Mouse (Mus musculus): ENCODE measurements around the gene Fam207a. TPM values are rescaled to one million over a fixed set of nuclear protein-coding genes. Genes with fewer than 3 reads are reported as not detected.
A peak's percentile ranks its signal among the peaks of the same experiment; 100 is the strongest.

Gene Fam207a
- polyA plus RNA-seq, 1 experiment, result 39.0 TPM

DNA sequence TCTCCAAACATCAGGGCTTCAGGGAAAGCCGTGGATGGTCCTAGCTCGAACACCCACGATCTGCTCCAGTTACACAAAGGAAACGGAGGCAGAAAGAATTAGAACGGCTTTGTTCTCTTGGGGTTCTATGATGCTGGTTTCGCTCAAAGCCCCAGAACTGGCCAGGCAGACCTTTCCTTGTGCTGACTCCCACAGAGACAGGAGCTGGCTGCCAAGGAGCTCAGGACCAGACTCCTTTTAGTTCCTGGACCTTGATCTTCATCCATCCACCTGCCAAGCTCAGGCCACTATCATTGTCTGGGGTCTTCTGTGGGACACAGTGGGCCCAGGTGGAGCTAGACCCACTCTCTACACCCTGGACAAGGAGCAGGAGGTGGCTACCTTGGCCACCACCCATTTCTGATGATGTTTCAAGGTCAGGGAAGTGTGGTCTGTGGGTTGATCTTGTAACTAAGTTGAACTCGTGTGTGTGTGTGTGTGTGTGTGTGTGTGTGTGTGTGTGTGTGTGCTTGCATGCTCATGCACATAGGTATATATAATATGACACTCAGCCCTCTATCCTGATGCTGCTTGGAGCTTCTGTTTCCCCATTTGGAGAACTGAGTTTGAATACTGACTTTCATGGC, 23.8 kb upstream of the Fam207a start:
- Histone ChIP-seq H3K4me1 (ENCODE audit: control insufficient read depth, insufficient read depth, low read length) (peaks cover 6% of the 10 kb centered on the region), H3K27me3 (ENCODE audit: control insufficient read depth, insufficient read depth, low read length) (no peaks in the 10 kb centered on the region), H3K4me3 (replicated peaks; ENCODE audit: insufficient read depth, low read depth, low read length) (no peak overlapping the region), H3K27ac (ENCODE audit: insufficient read depth, low read length) (no peak overlapping the region)
- DNase-seq, result peak; percentile 33 to 34
- no peak for TF ChIP-seq POLR2A (IDR thresholded peaks at IDR 0.05; ENCODE audit: borderline replicate concordance, insufficient read depth, low read length)
- no peak for TF ChIP-seq CTCF (IDR thresholded peaks at IDR 0.05; ENCODE audit: borderline replicate concordance, insufficient read depth, low read depth, low read length)
- WGBS, result 43% methylated on average over 7 of the region's 7 CpGs

DNA sequence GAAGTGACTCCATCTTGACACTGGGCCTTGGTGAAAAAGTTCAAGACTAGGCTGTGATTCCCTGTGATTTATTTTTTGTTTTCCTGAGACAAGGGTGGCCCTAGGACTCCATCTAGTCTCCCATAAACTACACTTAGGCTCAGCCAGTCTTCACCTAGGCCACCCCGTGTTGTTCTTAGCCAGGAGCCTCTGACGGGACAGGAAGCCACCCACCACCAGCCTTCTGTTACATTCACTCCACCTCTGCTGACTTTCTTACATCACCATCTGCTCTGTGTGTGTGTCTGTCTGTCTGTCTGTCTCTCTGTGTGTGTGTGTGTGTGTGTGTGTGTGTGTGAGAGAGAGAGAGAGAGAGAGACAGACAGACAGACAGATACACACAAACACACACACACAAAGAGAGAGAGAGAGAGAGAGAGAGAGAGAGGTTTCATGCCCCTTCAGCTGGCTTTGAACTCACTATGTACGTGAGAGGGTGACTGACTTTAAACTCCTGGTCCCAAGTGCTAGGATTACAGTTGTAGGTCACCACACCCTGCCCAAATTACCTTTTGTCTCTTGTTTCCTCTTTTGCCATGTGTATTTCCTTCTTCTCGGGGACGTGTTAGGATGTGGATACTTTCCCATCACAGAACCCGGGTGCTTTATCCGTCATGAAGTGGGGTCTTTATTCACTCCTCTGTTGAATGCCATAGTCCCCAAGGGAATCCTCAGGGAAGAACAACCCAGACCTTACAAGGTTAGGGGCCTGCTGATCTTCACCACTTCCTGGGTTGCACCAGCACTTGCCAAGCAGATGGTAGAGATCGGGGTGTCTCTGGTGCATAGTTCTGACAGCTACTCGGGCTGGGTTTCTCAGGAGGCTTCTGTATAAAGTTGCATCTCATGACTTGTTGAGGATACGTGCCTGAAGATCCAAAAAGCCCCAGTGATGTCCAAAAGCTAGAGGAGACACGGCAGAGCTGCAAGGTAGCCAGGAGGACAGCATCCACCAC, 21.9 kb upstream of the Fam207a start:
- Histone ChIP-seq H3K4me1 (ENCODE audit: control insufficient read depth, insufficient read depth, low read length) (peaks cover 6% of the 10 kb centered on the region), H3K4me3 (replicated peaks; ENCODE audit: insufficient read depth, low read depth, low read length) (no peak overlapping the region), H3K27ac (ENCODE audit: insufficient read depth, low read length) (no peak overlapping the region), H3K27me3 (ENCODE audit: control insufficient read depth, insufficient read depth, low read length) (no peaks in the 10 kb centered on the region)
- no peak for TF ChIP-seq POLR2A (IDR thresholded peaks at IDR 0.05; ENCODE audit: borderline replicate concordance, insufficient read depth, low read length)
- TF ChIP-seq CTCF (IDR thresholded peaks at IDR 0.05; ENCODE audit: borderline replicate concordance, insufficient read depth, low read depth, low read length), result no peak
- no peak for DNase-seq
- 87% methylated on average over 11 of the region's 11 CpGs for WGBS

DNA sequence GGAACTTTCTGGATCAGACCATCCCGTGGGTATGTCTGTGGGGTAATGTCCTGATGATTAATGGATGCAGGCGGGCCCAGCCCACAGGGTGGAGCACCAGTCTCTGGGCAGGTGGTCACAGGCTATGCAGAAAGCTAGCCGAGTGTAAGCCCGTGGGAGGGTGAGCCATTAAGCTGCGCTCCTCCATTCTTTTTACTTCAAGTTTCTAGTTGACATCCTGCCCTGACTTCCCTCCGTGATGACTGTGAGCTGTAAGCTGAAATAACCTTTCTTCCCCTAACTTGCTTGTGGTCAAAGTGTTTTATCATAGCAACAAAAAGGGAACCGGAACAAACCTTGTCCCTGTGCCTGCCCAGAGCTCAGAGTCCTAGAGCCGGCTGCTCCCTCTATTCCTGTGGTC, 21.1 kb upstream of the Fam207a start:
- WGBS, result 83% methylated on average over 8 of the region's 8 CpGs
- no peak for DNase-seq
- Histone ChIP-seq H3K4me3 (replicated peaks; ENCODE audit: insufficient read depth, low read depth, low read length) (no peak overlapping the region), H3K4me1 (ENCODE audit: control insufficient read depth, insufficient read depth, low read length) (peaks cover 6% of the 10 kb centered on the region), H3K27me3 (ENCODE audit: control insufficient read depth, insufficient read depth, low read length) (no peaks in the 10 kb centered on the region), H3K27ac (ENCODE audit: insufficient read depth, low read length) (no peak overlapping the region)
- TF ChIP-seq POLR2A (IDR thresholded peaks at IDR 0.05; ENCODE audit: borderline replicate concordance, insufficient read depth, low read length), result no peak
- TF ChIP-seq CTCF (IDR thresholded peaks at IDR 0.05; ENCODE audit: borderline replicate concordance, insufficient read depth, low read depth, low read length), result no peak

DNA sequence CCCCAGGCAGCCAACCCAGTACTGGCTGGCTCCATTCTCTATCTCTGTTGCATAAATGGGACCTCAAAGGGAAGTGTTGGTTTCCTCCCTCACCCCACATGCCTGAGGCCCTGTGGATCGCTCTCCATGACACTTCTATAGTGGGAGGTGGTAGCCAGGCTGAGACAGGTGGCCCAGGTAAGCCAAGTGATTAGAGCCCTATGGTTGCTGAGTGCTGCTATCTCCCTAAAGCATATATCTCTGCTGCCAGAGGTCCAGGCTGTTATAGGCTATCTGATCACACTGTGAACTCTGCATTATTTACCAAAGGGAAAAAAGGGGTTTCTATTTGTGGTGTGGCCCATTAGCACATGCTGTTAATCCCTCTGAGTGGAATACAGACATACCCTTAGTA, 16.4 kb upstream of the Fam207a start:
- Histone ChIP-seq H3K27ac (ENCODE audit: insufficient read depth, low read length) (no peak overlapping the region), H3K4me3 (replicated peaks; ENCODE audit: insufficient read depth, low read depth, low read length) (no peak overlapping the region), H3K4me1 (ENCODE audit: control insufficient read depth, insufficient read depth, low read length) (no peaks in the 10 kb centered on the region), H3K27me3 (ENCODE audit: control insufficient read depth, insufficient read depth, low read length) (no peaks in the 10 kb centered on the region)
- no peak for DNase-seq
- 63% methylated on average over 1 of the region's 1 CpGs for WGBS
- TF ChIP-seq CTCF (IDR thresholded peaks at IDR 0.05; ENCODE audit: borderline replicate concordance, insufficient read depth, low read depth, low read length), result no peak
- no peak for TF ChIP-seq POLR2A (IDR thresholded peaks at IDR 0.05; ENCODE audit: borderline replicate concordance, insufficient read depth, low read length)

DNA sequence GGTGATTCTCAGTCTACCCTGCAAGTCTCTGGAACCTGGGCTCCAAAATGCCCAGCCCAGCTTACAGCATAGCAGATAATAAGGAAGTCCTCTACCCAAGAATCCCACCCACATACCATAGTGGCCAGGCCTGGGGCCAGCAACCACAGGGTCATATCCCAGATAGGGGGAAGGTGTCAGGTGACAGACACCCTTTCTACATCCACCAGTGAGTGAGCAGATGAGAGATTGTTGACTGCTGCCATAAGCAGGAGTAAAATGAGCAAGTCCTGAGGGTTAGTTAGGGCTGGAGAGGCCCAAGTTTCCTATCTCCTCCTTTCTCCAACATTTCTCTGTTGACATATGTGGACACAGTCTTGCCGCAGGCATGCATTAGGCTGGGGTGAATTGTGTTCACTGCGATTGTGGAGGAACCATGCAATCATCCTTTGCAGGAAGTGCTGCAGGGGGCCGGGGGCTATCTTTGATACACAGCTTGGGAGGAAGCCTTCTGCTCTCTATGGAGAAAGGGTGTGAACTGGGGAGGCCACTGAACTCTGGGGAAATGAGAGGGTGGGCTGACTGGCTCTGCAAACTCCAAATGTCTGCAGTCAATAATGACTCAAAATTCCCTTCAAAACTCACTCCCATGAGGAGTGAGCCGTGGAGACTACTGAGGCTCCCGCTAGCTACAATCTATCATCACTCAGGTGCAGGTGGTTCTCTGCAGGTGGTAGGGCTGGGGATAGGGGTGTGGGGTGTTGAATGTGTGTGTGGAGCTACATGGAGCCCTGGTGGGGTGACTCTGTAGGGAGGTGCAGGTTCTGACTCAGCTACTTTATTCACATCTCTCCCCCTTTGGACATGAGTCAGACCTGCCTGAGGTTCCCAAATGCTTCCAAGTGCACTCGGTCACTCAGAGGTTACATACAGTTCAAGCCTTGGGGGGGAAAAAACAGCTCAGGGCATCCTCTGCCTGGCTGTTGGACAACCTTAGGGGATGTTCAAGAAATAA, 15.7 kb upstream of the Fam207a start:
- H3K4me3 ChIP-seq (replicated peaks; ENCODE audit: insufficient read depth, low read depth, low read length), result no peak overlapping the region
- WGBS, result 88% methylated on average over 6 of the region's 6 CpGs
- TF ChIP-seq CTCF (IDR thresholded peaks at IDR 0.05; ENCODE audit: borderline replicate concordance, insufficient read depth, low read depth, low read length) (no peak), POLR2A (IDR thresholded peaks at IDR 0.05; ENCODE audit: borderline replicate concordance, insufficient read depth, low read length) (no peak)
- no peak overlapping the region for H3K27ac ChIP-seq (ENCODE audit: insufficient read depth, low read length)
- DNase-seq, result no peak
- H3K4me1 ChIP-seq (ENCODE audit: control insufficient read depth, insufficient read depth, low read length), result no peaks in the 10 kb centered on the region
- no peaks in the 10 kb centered on the region for H3K27me3 ChIP-seq (ENCODE audit: control insufficient read depth, insufficient read depth, low read length)

DNA sequence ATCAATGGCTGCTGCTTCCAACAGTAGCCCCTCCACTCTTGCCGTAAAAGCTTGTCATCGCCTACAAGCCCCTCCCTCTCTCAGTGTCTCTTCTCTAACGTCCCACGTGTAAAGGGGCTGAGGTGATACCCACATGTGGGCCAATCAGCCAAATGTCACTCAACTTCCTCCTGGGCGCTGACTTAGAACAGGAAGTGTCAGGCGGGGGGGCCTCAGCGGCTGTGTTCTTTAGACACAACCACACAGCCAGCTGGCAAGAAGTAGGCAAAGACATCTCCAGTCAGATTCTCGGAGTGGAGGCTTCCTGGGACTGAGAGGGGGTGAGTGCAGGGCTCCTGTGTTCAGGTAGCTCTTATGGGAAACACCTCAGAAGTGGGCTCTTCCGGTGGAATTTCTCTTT, 14.6 kb upstream of the Fam207a start, which contains the start of gene Itgb2:
Gene Itgb2 (plus strand): TSS at position 113 of the 400 bp plus-strand sequence.
- Histone ChIP-seq H3K4me1 (ENCODE audit: control insufficient read depth, insufficient read depth, low read length) (no peaks in the 10 kb centered on the region), H3K27ac (ENCODE audit: insufficient read depth, low read length) (no peak within 1 kb of the TSS), H3K4me3 (replicated peaks; ENCODE audit: insufficient read depth, low read depth, low read length) (no peak within 1 kb of the TSS), H3K27me3 (ENCODE audit: control insufficient read depth, insufficient read depth, low read length) (no peaks in the 10 kb centered on the region)
- 65% methylated on average over 9 of the region's 9 CpGs for WGBS
- no peak for DNase-seq
- no peak for TF ChIP-seq CTCF (IDR thresholded peaks at IDR 0.05; ENCODE audit: borderline replicate concordance, insufficient read depth, low read depth, low read length)
- TF ChIP-seq POLR2A (IDR thresholded peaks at IDR 0.05; ENCODE audit: borderline replicate concordance, insufficient read depth, low read length), result no peak

DNA sequence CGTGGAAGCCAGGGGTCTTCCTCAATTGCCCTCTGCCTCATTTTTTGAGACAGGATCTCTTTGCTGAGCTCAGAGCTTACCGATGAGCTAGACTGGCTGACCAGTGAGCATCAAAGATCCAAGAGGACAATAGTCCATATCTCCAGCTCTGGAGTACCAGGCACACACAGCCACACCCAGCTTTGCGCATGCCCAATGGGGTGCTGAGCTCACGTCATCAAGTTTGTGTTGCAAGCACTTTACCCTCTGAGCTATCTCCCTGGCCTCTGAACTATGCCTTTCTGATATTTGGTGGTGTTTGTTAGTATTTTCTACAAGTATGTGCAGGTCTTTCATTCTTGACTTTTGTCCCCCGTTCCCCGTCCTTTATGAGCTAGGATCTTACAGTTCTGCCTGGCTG, 13.0 kb upstream of the Fam207a start:
- 89% methylated on average over 6 of the region's 6 CpGs for WGBS
- TF ChIP-seq POLR2A (IDR thresholded peaks at IDR 0.05; ENCODE audit: borderline replicate concordance, insufficient read depth, low read length), result no peak
- no peak for TF ChIP-seq CTCF (IDR thresholded peaks at IDR 0.05; ENCODE audit: borderline replicate concordance, insufficient read depth, low read depth, low read length)
- H3K27me3 ChIP-seq (ENCODE audit: control insufficient read depth, insufficient read depth, low read length), result no peaks in the 10 kb centered on the region
- DNase-seq, result no peak
- no peaks in the 10 kb centered on the region for H3K4me1 ChIP-seq (ENCODE audit: control insufficient read depth, insufficient read depth, low read length)
- H3K4me3 ChIP-seq (replicated peaks; ENCODE audit: insufficient read depth, low read depth, low read length), result no peak overlapping the region
- H3K27ac ChIP-seq (ENCODE audit: insufficient read depth, low read length), result no peak overlapping the region

Measured in cerebellum, adult 2 months (tissue).